Mouse (Mus musculus) heart, adult 2 months (tissue): ENCODE results near the gene Ndufv2. TPM values are rescaled to one million over a fixed set of nuclear protein-coding genes. Genes with fewer than 3 reads are reported as not detected.

Experiments used
- DNase-seq, 2 experiments: peaks; one replicate each; pipeline ENCODE4 v3.0.0; 2021
- H3K27ac ChIP-seq: fragments of 200-600 bp; 2 replicates; pipeline ENCODE4 v1.8.1; 2022
- H3K27me3 ChIP-seq: fragments of 200-500 bp; 2 replicates; pipeline ENCODE4 v1.6.1; 2012; ENCODE audit warnings: mild to moderate bottlenecking, low read length, inconsistent platforms, mixed read lengths; ENCODE audit not compliant: control insufficient read depth, insufficient read depth
- H3K36me3 ChIP-seq: fragments of 200-500 bp; 2 replicates; pipeline ENCODE4 v1.6.1; 2012; ENCODE audit warnings: low read length, inconsistent platforms; ENCODE audit not compliant: control insufficient read depth, insufficient read depth
- H3K4me1 ChIP-seq: fragments of 200-500 bp; 2 replicates; pipeline ENCODE4 v1.6.1; 2011; ENCODE audit warnings: low read length; ENCODE audit not compliant: control insufficient read depth, insufficient read depth
- H3K4me3 ChIP-seq: fragments of 200-600 bp; 2 replicates; pipeline ENCODE4 v1.8.1; 2022
- H3K79me2 ChIP-seq: fragments of 200-500 bp; replicated peaks from 2 replicates; pipeline ENCODE4 v1.6.1; 2012; ENCODE audit warnings: mild to moderate bottlenecking, inconsistent platforms, low read length, moderate library complexity, mixed read lengths; ENCODE audit not compliant: control insufficient read depth, insufficient read depth
- H3K9ac ChIP-seq: fragments of 200-500 bp; 2 replicates; pipeline ENCODE4 v1.6.1; 2012; ENCODE audit warnings: low read depth, mild to moderate bottlenecking, control low read depth, inconsistent platforms, low read length, mixed read lengths
- CTCF ChIP-seq: fragments of 200-600 bp; IDR thresholded peaks from 2 replicates; pipeline ENCODE4 v1.8.1; 2022; ENCODE audit warnings: antibody characterized with exemption, mild to moderate bottlenecking, moderate library complexity
- EP300 ChIP-seq: fragments of 200-500 bp; IDR thresholded peaks from 2 replicates; pipeline ENCODE4 v1.6.1; 2011; ENCODE audit warnings: low read depth, low read length, control low read depth; ENCODE audit not compliant: insufficient read depth
- POLR2A ChIP-seq: fragments of 200-500 bp; IDR thresholded peaks from 2 replicates; pipeline ENCODE4 v1.6.1; 2011; ENCODE audit warnings: mild to moderate bottlenecking, low read depth, low read length, control low read depth; ENCODE audit not compliant: insufficient read depth
- WGBS: fragments of 180-500 bp; shearing (Covaris S2); methylation state at CpG from one replicate; pipeline ENCODE4 v1.1.7; 2018; 5-methylcytosine and 5-hydroxymethylcytosine counted together
- intact Hi-C: fragments of 180-260 bp; cut with DNase I; formaldehyde crosslinking; loops from one replicate; pipeline ENCODE4 v1.15.1; 2025
- polyA plus RNA-seq: library from polyadenylated mRNA; depleted of rRNA; stranded (reverse); fragments of >200 nt; gene quantifications from 2 replicates; pipeline ENCODE4 v1.2.3, GENCODE M21; 2012
- total RNA-seq, 2 experiments: library from RNA; stranded (reverse); gene quantifications; 2 replicates each; pipeline ENCODE4 v1.2.3; 2021

Gene Ndufv2
- total and polyA plus RNA-seq, 3 experiments, result 270 to 1,275 (median 1,138) TPM

- Histone ChIP-seq H3K36me3 (peaks cover 18% of the 10 kb centered on the region), H3K9ac (peak overlapping the region; percentile 96), H3K4me3 (peak overlapping the region; percentile 87), H3K27me3 (no peaks in the 10 kb centered on the region), H3K4me1 (peaks cover 5% of the 10 kb centered on the region; the same call in 1 of the 2 replicates), H3K27ac (peak overlapping the region; percentile 94), H3K79me2 (peaks cover 4% of the 10 kb centered on the region)
- intact Hi-C loops, result loop anchor here (1.0 to 10.0 kb wide), 3 partner anchors 23 to 486 kb away; partner anchors contain the start of gene Ankrd12
- WGBS, result under 1% methylated on average over 41 of the region's 41 CpGs
- DNase-seq, result no peak
- TF ChIP-seq EP300 (no peak), POLR2A (no peak), CTCF (no peak)
These were observed 586 bp downstream of the Ndufv2 start for GRCm38 (mm10) chr17:66100566-66101379.

DNA sequence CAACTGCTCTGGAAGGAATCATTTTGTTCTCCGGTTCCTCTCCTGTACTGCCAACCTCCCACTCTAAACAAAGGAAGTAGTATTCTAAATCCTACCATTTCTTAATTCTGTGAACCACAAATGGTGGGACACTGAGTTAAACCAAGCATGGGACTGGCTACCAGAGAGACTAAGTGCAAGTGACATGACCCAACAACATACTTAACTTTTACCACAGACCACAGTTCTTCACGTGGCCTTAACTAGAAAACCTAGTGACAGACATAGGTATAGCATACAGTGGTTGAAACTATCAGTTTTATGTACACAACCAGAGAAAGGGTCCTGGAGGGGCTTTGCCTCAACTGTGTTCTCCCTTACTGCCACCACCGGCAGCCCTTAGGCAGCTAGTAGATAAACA is 8.7 kb downstream of the Ndufv2 start:
- Histone ChIP-seq H3K9ac (no peak overlapping the region), H3K79me2 (peaks cover 12% of the 10 kb centered on the region), H3K4me1 (peaks cover 6% of the 10 kb centered on the region), H3K27ac (no peak overlapping the region), H3K27me3 (no peaks in the 10 kb centered on the region), H3K4me3 (no peak overlapping the region), H3K36me3 (peaks cover 15% of the 10 kb centered on the region)
- intact Hi-C loops, result no loop called here
- no peak for TF ChIP-seq EP300
- TF ChIP-seq CTCF, result no peak
- no peak for TF ChIP-seq POLR2A
- DNase-seq, result no peak
- WGBS, result 49% methylated on average over 3 of the region's 3 CpGs

DNA sequence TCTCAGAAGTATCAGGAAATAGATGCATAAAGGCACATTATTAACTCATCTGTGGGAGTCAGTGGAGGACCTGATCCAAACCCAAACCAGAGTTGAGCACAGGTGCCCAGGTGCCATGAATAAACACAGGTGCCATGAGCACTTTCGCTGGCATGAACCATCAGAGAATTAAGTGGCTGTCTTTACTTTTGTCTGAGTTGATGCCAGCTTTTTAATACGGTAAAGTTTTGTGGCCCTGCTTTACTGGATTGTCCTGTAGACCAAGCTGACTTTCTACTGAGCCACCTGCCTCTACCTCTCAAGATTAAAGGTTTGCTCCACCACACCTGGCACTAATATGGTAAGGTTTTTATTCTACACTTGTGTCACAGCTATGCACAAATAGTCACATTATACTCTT is 9.3 kb downstream of the Ndufv2 start:
- Histone ChIP-seq H3K9ac (no peak overlapping the region), H3K4me1 (peaks cover 6% of the 10 kb centered on the region), H3K36me3 (peaks cover 14% of the 10 kb centered on the region), H3K27ac (no peak overlapping the region), H3K27me3 (no peaks in the 10 kb centered on the region), H3K79me2 (peaks cover 12% of the 10 kb centered on the region; the same call in 1 of the 2 replicates), H3K4me3 (no peak overlapping the region)
- no peak for TF ChIP-seq POLR2A
- no peak for DNase-seq
- intact Hi-C loops, result no loop called here
- whole genome bisulfite sequencing, result 84% methylated on average over 2 of the region's 2 CpGs

DNA sequence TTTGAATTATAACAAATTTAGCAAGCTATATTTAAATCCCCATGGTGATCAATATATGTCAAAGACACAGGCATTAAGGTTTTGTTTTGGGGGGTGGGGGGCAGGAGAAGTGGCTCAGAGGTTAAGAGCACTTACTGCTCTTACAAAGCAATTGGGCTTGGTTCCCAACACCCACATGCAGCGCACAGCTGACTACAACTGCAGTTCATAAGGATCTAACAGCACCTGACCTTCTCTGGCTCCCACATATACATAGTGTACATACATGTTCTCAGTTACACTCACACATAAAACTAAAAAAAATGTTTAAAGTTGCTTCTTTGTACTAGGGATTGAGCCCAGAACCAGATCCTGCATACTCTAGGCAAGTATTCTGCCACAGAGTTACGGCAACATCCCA is 10.0 kb downstream of the Ndufv2 start:
- no peak for DNase-seq
- intact Hi-C loops, result no loop called here
- peaks cover 4% of the 10 kb centered on the region for H3K4me1 ChIP-seq
- H3K27ac ChIP-seq, result no peak overlapping the region
- H3K79me2 ChIP-seq, result peaks cover 10% of the 10 kb centered on the region; the same call in 1 of the 2 replicates
- H3K36me3 ChIP-seq, result peaks cover 11% of the 10 kb centered on the region
- no peak overlapping the region for H3K4me3 ChIP-seq
- H3K27me3 ChIP-seq, result no peaks in the 10 kb centered on the region
- TF ChIP-seq EP300, result no peak
- H3K9ac ChIP-seq, result no peak overlapping the region
- WGBS, result 63% methylated on average over 2 of the region's 2 CpGs

GRCm38 (mm10) chr17:66090251-66090650 is 11.1 kb downstream of the Ndufv2 start:
- no peak for TF ChIP-seq CTCF
- no peak for TF ChIP-seq EP300
- no peak for TF ChIP-seq POLR2A
- peaks cover 12% of the 10 kb centered on the region for H3K36me3 ChIP-seq
- no peak for DNase-seq
- intact Hi-C loops, result no loop called here
- H3K27ac ChIP-seq, result no peak overlapping the region
- peaks cover 4% of the 10 kb centered on the region for H3K4me1 ChIP-seq
- H3K79me2 ChIP-seq, result peaks cover 10% of the 10 kb centered on the region; the same call in 1 of the 2 replicates
- no peak overlapping the region for H3K9ac ChIP-seq
- H3K27me3 ChIP-seq, result no peaks in the 10 kb centered on the region
- H3K4me3 ChIP-seq, result no peak overlapping the region

DNA sequence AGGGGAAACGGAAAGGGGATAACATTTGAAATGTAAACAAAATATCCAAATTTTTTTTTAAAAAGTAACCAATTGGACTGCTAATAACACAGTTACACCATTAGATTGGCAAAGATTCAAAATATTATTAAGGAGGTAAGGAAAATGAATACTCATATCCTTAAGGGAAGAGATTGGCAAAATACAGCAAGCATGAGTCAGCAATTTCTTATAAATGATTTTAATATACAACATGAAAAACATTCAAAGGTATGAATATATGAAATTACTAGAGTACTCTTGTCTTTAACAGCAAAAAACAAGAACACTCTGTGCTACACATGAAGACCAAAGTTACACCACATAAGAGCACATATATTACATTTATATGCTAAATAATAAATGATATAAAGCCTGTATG is 16.3 kb downstream of the Ndufv2 start:
- no peak overlapping the region for H3K9ac ChIP-seq
- no peak for TF ChIP-seq EP300
- TF ChIP-seq POLR2A, result no peak
- TF ChIP-seq CTCF, result no peak
- no peak for DNase-seq
- H3K4me1 ChIP-seq, result no peaks in the 10 kb centered on the region
- H3K27me3 ChIP-seq, result no peaks in the 10 kb centered on the region
- H3K4me3 ChIP-seq, result no peak overlapping the region
- H3K79me2 ChIP-seq, result peaks cover 3% of the 10 kb centered on the region; the same call in 1 of the 2 replicates
- WGBS, result 87% methylated on average over 1 of the region's 1 CpGs
- H3K36me3 ChIP-seq, result peaks cover 2% of the 10 kb centered on the region
- intact Hi-C loops, result no loop called here
- H3K27ac ChIP-seq, result no peak overlapping the region
